Mouse (Mus musculus): ENCODE results near the gene Srd5a1.

- TF ChIP-seq POLR2A (IDR thresholded peaks at IDR 0.05; ENCODE audit: borderline replicate concordance, extremely low read depth, low read depth, low read length) (no peak), CTCF (IDR thresholded peaks at IDR 0.05; ENCODE audit: insufficient read depth, low read length) (no peak)
Measured at GRCm38 (mm10) chr13:69562654-69563574, 48.3 kb downstream of the Srd5a1 start.

Data from lung, adult 2 months (tissue).